Mouse (Mus musculus): ENCODE measurements around the gene Lama4. TPM values are rescaled to one million over a fixed set of nuclear protein-coding genes. Genes with fewer than 3 reads are reported as not detected.

The Lama4 gene
- 5.6 and 6.6 TPM in 2 replicates for polyA plus RNA-seq (2012; rRNA removed)

DNA sequence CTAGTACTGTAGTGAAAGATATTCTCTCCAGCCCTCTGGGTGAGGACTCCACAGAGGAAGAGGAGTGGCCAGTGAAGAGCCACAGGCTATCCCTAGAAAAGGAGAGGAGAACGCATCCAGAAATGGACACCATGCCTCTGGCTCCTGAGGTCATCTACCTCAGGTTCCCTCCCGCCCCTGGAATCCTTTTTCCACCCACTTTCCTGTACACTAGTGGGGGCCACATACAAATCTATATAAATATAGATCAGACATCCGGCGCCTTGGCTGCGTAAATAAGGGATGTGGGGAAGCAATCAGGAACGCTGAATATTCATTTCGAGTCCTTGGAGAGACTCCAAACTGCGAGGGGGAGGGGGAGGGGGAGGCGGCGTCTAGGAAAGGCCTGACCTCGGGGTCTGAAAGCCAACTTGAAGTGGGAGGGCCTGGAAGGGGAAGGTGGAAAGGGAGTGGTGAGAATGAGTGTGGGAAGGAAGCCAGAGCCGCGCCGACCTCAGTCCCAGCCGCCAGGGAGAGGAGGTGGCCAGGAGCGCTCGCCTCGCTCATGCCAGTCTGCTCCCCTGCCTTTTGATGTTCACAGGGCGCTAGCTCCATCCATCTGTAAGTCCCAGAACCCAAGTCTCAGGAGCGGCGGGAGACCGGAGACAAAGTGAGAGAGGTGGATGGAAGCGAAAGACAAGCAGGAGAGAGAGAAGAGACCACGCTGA, at the start of gene Lama4:
TSS of gene Lama4 (plus strand) at position 441 of the 707 bp plus-strand sequence.
- Histone ChIP-seq H3K36me3 (ENCODE audit: control insufficient read depth, insufficient read depth, low read length) (no peaks in the 10 kb centered on the region), H3K4me3 (ENCODE audit: control insufficient read depth, insufficient read depth, low read length) (peak within 1 kb of the TSS; percentile 21; the same call in 1 of the 2 replicates), H3K27me3 (ENCODE audit: control insufficient read depth, insufficient read depth, low read length) (no peaks in the 10 kb centered on the region; the same call in 1 of the 2 replicates), H3K27ac (ENCODE audit: control insufficient read depth, insufficient read depth, low read length) (no peak within 1 kb of the TSS), H3K4me1 (replicated peaks; ENCODE audit: control insufficient read depth, insufficient read depth, low read length) (peaks cover 8% of the 10 kb centered on the region)
- no peak for TF ChIP-seq POLR2A (IDR thresholded peaks at IDR 0.05; ENCODE audit: control insufficient read depth, extremely low read depth, insufficient read depth, low read length, poor library complexity)
- TF ChIP-seq CTCF (IDR thresholded peaks at IDR 0.05; ENCODE audit: borderline replicate concordance, control insufficient read depth, extremely low read depth, insufficient read depth, low read length, poor library complexity) = no peak
- DNase-seq = no peak
- 11% methylated on average over 24 of the region's 24 CpGs for WGBS

DNA sequence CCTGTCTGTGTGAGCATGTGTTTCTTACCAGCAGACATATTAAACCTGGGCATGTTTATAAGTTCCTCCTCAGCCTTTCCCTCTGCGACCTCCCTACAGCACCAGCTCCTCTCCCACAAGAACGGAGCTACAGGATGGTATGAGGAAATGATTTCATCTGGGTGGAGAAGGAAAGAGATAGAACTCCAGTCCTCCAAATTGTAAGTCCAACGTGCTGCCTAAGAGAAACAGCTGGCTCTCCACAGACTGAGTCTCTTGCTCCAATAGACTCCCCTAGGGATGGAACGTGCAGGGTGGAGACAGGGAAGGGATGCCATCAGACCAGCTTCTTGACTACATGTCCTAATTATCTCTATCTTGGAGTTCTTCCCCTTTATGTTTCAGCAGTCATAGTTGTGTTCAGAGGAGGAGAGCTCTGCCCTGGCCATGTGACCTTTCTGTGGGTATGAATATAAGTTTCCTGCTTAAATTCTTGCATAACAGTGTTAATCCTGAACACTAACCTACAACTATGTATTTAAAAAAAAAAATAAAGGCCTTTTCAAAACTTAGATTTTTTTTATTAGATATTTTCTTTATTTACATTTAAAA, 49.2 kb upstream of the Lama4 start:
- Histone ChIP-seq H3K27me3 (ENCODE audit: control insufficient read depth, insufficient read depth, low read length) (no peaks in the 10 kb centered on the region), H3K36me3 (ENCODE audit: control insufficient read depth, insufficient read depth, low read length) (no peaks in the 10 kb centered on the region), H3K4me1 (replicated peaks; ENCODE audit: control insufficient read depth, insufficient read depth, low read length) (no peaks in the 10 kb centered on the region), H3K27ac (ENCODE audit: control insufficient read depth, insufficient read depth, low read length) (no peak overlapping the region), H3K4me3 (ENCODE audit: control insufficient read depth, insufficient read depth, low read length) (no peak overlapping the region)
- DNase-seq = no peak
- TF ChIP-seq POLR2A (IDR thresholded peaks at IDR 0.05; ENCODE audit: control insufficient read depth, extremely low read depth, insufficient read depth, low read length, poor library complexity) = no peak
- no peak for TF ChIP-seq CTCF (IDR thresholded peaks at IDR 0.05; ENCODE audit: borderline replicate concordance, control insufficient read depth, extremely low read depth, insufficient read depth, low read length, poor library complexity)
- 59% methylated on average over 4 of the region's 4 CpGs for WGBS

DNA sequence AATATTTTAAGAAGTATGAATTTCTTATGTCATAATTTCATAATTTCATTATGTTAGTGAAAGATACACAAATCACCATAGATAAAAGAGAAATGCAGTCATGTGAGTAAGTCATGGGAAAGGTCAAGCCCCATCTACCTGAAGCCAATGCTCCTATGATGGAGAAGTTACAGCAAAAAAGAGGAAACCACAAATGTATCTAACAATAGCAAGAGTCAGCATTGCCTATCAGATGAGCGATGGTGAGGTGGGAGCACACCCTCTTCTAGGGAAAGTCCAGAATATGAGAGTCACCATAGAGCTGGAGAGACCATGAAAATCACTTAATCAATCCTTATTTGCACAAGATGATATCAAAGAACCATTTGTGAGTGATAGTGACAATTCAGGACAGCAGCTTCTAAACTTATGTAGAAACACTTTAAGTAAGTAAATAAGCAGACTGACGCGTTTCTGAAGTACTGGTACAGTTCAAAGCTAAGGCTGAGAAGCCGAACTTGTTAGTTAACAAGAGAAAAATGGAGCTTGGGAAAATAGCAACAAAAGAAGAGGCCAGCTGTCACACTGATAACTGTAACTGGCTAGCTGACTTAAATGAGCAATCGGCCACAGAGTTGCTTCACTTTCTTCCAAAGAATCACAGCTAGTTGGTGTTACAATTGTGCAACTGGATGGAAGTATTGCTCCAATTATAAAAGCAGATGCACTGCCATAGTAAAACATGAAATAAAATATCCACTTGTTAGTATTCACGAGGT, 36.2 kb upstream of the Lama4 start:
- TF ChIP-seq CTCF (IDR thresholded peaks at IDR 0.05; ENCODE audit: borderline replicate concordance, control insufficient read depth, extremely low read depth, insufficient read depth, low read length, poor library complexity) = no peak
- no peak for TF ChIP-seq POLR2A (IDR thresholded peaks at IDR 0.05; ENCODE audit: control insufficient read depth, extremely low read depth, insufficient read depth, low read length, poor library complexity)
- Histone ChIP-seq H3K27me3 (ENCODE audit: control insufficient read depth, insufficient read depth, low read length) (no peaks in the 10 kb centered on the region), H3K4me3 (ENCODE audit: control insufficient read depth, insufficient read depth, low read length) (no peak overlapping the region), H3K36me3 (ENCODE audit: control insufficient read depth, insufficient read depth, low read length) (no peaks in the 10 kb centered on the region), H3K27ac (ENCODE audit: control insufficient read depth, insufficient read depth, low read length) (no peak overlapping the region), H3K4me1 (replicated peaks; ENCODE audit: control insufficient read depth, insufficient read depth, low read length) (no peaks in the 10 kb centered on the region)
- no peak for DNase-seq
- 78% methylated on average over 6 of the region's 6 CpGs for WGBS

DNA sequence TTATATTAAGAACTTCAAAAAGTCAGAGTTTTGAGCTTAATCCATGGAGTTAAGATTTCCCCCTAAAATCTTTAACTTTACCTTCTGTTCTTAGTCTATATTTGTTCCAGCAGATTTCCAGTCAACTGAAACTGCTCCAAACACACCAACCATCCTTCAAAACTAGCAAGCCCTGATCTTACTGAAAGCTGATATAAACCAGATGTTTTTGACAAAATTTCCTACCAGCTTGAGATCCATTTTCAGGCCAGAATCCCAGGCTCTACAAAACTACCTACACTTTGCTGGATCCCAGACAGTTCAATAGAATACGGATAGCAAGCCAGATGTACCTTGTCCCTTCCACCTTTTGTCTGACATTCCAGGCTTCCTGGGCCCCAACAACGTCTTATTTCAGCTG, 20.6 kb upstream of the Lama4 start:
- Histone ChIP-seq H3K4me1 (replicated peaks; ENCODE audit: control insufficient read depth, insufficient read depth, low read length) (no peaks in the 10 kb centered on the region), H3K4me3 (ENCODE audit: control insufficient read depth, insufficient read depth, low read length) (no peak overlapping the region), H3K27ac (ENCODE audit: control insufficient read depth, insufficient read depth, low read length) (no peak overlapping the region), H3K36me3 (ENCODE audit: control insufficient read depth, insufficient read depth, low read length) (no peaks in the 10 kb centered on the region), H3K27me3 (ENCODE audit: control insufficient read depth, insufficient read depth, low read length) (no peaks in the 10 kb centered on the region)
- 90% methylated on average over 2 of the region's 2 CpGs for WGBS
- TF ChIP-seq CTCF (IDR thresholded peaks at IDR 0.05; ENCODE audit: borderline replicate concordance, control insufficient read depth, extremely low read depth, insufficient read depth, low read length, poor library complexity) = no peak
- no peak for TF ChIP-seq POLR2A (IDR thresholded peaks at IDR 0.05; ENCODE audit: control insufficient read depth, extremely low read depth, insufficient read depth, low read length, poor library complexity)
- no peak for DNase-seq

DNA sequence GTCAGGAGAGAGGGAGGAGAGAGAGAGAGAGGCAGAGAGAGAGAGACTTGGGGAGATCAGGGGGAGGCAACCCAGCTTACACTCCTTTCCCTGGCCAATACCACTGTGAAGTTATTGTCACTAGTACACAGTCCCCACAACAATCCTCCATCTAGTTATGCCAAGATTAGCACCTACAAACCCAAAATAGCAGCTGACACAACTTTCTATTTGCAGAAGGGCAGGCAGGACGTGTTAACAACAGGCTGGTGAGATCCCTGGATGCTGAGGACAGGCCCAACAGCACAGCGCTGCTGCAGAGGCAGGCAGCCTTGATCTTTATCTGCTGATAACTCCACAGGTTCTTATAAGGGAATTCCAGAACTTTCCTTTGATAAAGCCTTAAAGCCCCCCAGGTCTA, 3.4 kb upstream of the Lama4 start:
- no peaks in the 10 kb centered on the region for H3K36me3 ChIP-seq (ENCODE audit: control insufficient read depth, insufficient read depth, low read length)
- no peak overlapping the region for H3K4me3 ChIP-seq (ENCODE audit: control insufficient read depth, insufficient read depth, low read length)
- peaks cover 8% of the 10 kb centered on the region for H3K4me1 ChIP-seq (replicated peaks; ENCODE audit: control insufficient read depth, insufficient read depth, low read length)
- DNase-seq = no peak
- 90% methylated on average over 2 of the region's 2 CpGs for WGBS
- TF ChIP-seq CTCF (IDR thresholded peaks at IDR 0.05; ENCODE audit: borderline replicate concordance, control insufficient read depth, extremely low read depth, insufficient read depth, low read length, poor library complexity) (no peak), POLR2A (IDR thresholded peaks at IDR 0.05; ENCODE audit: control insufficient read depth, extremely low read depth, insufficient read depth, low read length, poor library complexity) (no peak)
- H3K27me3 ChIP-seq (ENCODE audit: control insufficient read depth, insufficient read depth, low read length) = no peaks in the 10 kb centered on the region; the same call in 1 of the 2 replicates
- H3K27ac ChIP-seq (ENCODE audit: control insufficient read depth, insufficient read depth, low read length) = no peak overlapping the region

DNA sequence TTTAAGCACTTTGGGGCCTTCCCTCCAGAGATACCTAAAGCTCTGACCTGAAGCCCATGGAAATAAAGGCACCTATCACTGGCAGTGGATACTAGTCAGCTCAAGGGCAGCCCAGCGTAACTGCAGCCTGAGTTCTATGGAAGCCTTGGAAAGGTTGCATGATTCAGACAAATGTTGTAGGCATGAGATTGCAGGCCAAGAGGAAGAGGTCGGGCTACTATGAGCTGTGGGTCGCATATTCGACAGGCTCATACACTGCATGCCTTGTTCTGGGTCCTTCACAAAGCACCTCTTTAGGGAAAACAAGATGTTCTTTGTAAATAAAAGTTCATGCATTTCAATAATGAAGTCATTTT, 618 bp upstream of the Lama4 start:
- no peaks in the 10 kb centered on the region; the same call in 1 of the 2 replicates for H3K27me3 ChIP-seq (ENCODE audit: control insufficient read depth, insufficient read depth, low read length)

More for the DNA sequence above, 618 bp upstream of the Lama4 start:
- Histone ChIP-seq H3K4me3 (ENCODE audit: control insufficient read depth, insufficient read depth, low read length) (no peak overlapping the region), H3K36me3 (ENCODE audit: control insufficient read depth, insufficient read depth, low read length) (no peaks in the 10 kb centered on the region), H3K4me1 (replicated peaks; ENCODE audit: control insufficient read depth, insufficient read depth, low read length) (peaks cover 8% of the 10 kb centered on the region), H3K27ac (ENCODE audit: control insufficient read depth, insufficient read depth, low read length) (no peak overlapping the region)
- no peak for TF ChIP-seq POLR2A (IDR thresholded peaks at IDR 0.05; ENCODE audit: control insufficient read depth, extremely low read depth, insufficient read depth, low read length, poor library complexity)
- no peak for TF ChIP-seq CTCF (IDR thresholded peaks at IDR 0.05; ENCODE audit: borderline replicate concordance, control insufficient read depth, extremely low read depth, insufficient read depth, low read length, poor library complexity)
- DNase-seq = no peak
- WGBS = 91% methylated on average over 4 of the region's 4 CpGs
